Mouse (Mus musculus) spleen, adult 12 weeks (tissue): Measurements from ENCODE around the gene Slc24a4.
"Not testable (repeated sequence)": the region's sequence is repeated elsewhere in the genome, so short reads cannot be mapped to it uniquely, and the experiment has no call there.

Experiments used
- DNase-seq: peaks from one replicate; pipeline ENCODE4 v3.0.0; 2022; ENCODE audit warnings: low spot score

Gene Slc24a4

GRCm38 (mm10) chr12:102250316-102250715 lies 121.8 kb downstream of the Slc24a4 start:
- DNase-seq, result no peak

GRCm38 (mm10) chr12:102251070-102251469 lies 122.5 kb downstream of the Slc24a4 start:
- no peak for DNase-seq

- no peak for DNase-seq
These were observed 123.5 kb downstream of the Slc24a4 start for GRCm38 (mm10) chr12:102251985-102252384.

- no peak for DNase-seq
These were observed 124.0 kb downstream of the Slc24a4 start for GRCm38 (mm10) chr12:102252525-102252924.

- DNase-seq, result no peak
These were observed 126.5 kb downstream of the Slc24a4 start for GRCm38 (mm10) chr12:102255012-102255411.

GRCm38 (mm10) chr12:102258522-102259112 lies 130.1 kb downstream of the Slc24a4 start:
- no peak for DNase-seq

- DNase-seq, result no peak
These were observed 133.4 kb downstream of the Slc24a4 start for GRCm38 (mm10) chr12:102261933-102262396.

GRCm38 (mm10) chr12:102262809-102263208 lies 134.3 kb downstream of the Slc24a4 start:
- no peak for DNase-seq

- no peak for DNase-seq
These were observed 134.7 kb downstream of the Slc24a4 start for GRCm38 (mm10) chr12:102263249-102263648.

- DNase-seq, result no peak
These were observed 137.9 kb downstream of the Slc24a4 start for GRCm38 (mm10) chr12:102266433-102266832.

- no peak for DNase-seq
These were observed 140.6 kb downstream of the Slc24a4 start for GRCm38 (mm10) chr12:102269144-102269543.

- DNase-seq, result no peak
These were observed 142.4 kb downstream of the Slc24a4 start for GRCm38 (mm10) chr12:102270776-102271405.

- no peak for DNase-seq
These were observed 142.9 kb downstream of the Slc24a4 start for GRCm38 (mm10) chr12:102271447-102271846.

GRCm38 (mm10) chr12:102275833-102276443 lies 147.4 kb downstream of the Slc24a4 start:
- no peak for DNase-seq

GRCm38 (mm10) chr12:102280290-102280689 lies 151.8 kb downstream of the Slc24a4 start:
- not testable (repeated sequence) for DNase-seq

- no peak for DNase-seq
These were observed 152.5 kb downstream of the Slc24a4 start for GRCm38 (mm10) chr12:102280867-102281503.

GRCm38 (mm10) chr12:102282126-102282525 lies 153.6 kb downstream of the Slc24a4 start:
- no peak for DNase-seq

GRCm38 (mm10) chr12:102282763-102283482 lies 154.4 kb downstream of the Slc24a4 start, which contains the start of gene Rin3:
Gene Rin3 (plus strand): TSS chr12:102283048.
- DNase-seq, result no peak

- DNase-seq, result no peak
These were observed 155.1 kb downstream of the Slc24a4 start for GRCm38 (mm10) chr12:102283483-102284266.

GRCm38 (mm10) chr12:102284267-102284610 lies 155.7 kb downstream of the Slc24a4 start:
- no peak for DNase-seq

GRCm38 (mm10) chr12:102284618-102285159 lies 156.2 kb downstream of the Slc24a4 start:
- DNase-seq, result no peak
